Mouse (Mus musculus) forebrain, embryonic 13.5 days (tissue): ENCODE data around the gene Pla2g2c. TPM values are rescaled to one million over a fixed set of nuclear protein-coding genes. Genes with fewer than 3 reads are reported as not detected.

Experiments used
- ATAC-seq: fragments of 200-750 bp; cut with Nextera tagmentation; 2 replicates; pipeline ENCODE4 v1.8.0; 2017
- H3K27ac ChIP-seq: fragments of 300-500 bp; sonication (generic); 2 replicates; pipeline ENCODE4 v1.5.1; 2015; ENCODE audit warnings: inconsistent platforms, mild to moderate bottlenecking, moderate library complexity
- H3K27me3 ChIP-seq: fragments of 300-500 bp; sonication (generic); 2 replicates; pipeline ENCODE4 v1.6.1; 2015; ENCODE audit warnings: mild to moderate bottlenecking, inconsistent platforms
- H3K36me3 ChIP-seq: fragments of 300-500 bp; sonication (generic); 2 replicates; pipeline ENCODE4 v1.6.1; 2015; ENCODE audit warnings: mild to moderate bottlenecking, inconsistent platforms; ENCODE audit not compliant: poor library complexity, severe bottlenecking
- H3K4me1 ChIP-seq: fragments of 300-500 bp; sonication (generic); 2 replicates; pipeline ENCODE4 v1.6.1; 2015; ENCODE audit warnings: inconsistent platforms
- H3K4me2 ChIP-seq: fragments of 300-500 bp; sonication (generic); 2 replicates; pipeline ENCODE4 v1.6.1; 2015; ENCODE audit warnings: inconsistent platforms, mild to moderate bottlenecking, moderate library complexity
- H3K4me3 ChIP-seq: fragments of 300-500 bp; sonication (generic); 2 replicates; pipeline ENCODE4 v1.5.1; 2015; ENCODE audit warnings: mild to moderate bottlenecking, inconsistent platforms
- H3K9ac ChIP-seq: fragments of 300-500 bp; sonication (generic); 2 replicates; pipeline ENCODE4 v1.6.1; 2015; ENCODE audit warnings: mild to moderate bottlenecking, inconsistent platforms
- H3K9me3 ChIP-seq: fragments of 300-500 bp; sonication (generic); replicated peaks from 2 replicates; pipeline ENCODE4 v1.6.1; 2016; ENCODE audit warnings: inconsistent platforms
- WGBS: fragments of 180-500 bp; shearing (Covaris S2); methylation state at CpG from one replicate; pipeline ENCODE4 v1.1.7; 2015; 5-methylcytosine and 5-hydroxymethylcytosine counted together
- polyA plus RNA-seq: library from polyadenylated mRNA; unstranded; fragments of >200 nt; fragmentation: Nextera tagmentation; extraction: Ambion mirVana; gene quantifications from 2 replicates; pipeline ENCODE4 v1.2.1, GENCODE M21; 2015

Gene Pla2g2c
- polyA plus RNA-seq, 1 experiment from 2014 or later: 0.15 TPM

DNA sequence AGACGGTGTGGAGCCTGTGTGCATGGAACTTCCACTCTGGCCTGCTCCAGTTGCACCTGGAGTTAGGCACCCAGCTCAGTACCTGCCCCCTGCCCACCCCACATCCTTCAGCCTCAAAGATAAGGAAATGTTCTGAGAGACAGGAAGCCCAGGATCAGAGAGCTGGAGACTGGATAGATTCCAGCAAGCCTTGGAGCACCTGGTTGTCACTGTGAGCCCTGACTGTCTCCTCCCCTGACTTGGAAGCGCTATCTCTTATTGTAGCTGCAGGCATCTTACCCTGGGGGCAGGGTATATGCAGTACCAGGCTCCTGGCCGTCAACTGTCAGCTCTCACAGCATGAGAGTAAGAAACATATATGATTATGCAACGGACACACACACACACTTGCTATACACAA, 30.8 kb downstream of the Pla2g2c start:
- Histone ChIP-seq H3K27ac (no peak overlapping the region), H3K9ac (no peak overlapping the region), H3K36me3 (no peaks in the 10 kb centered on the region), H3K4me2 (no peak overlapping the region), H3K9me3 (no peaks in the 10 kb centered on the region), H3K4me3 (no peak overlapping the region), H3K4me1 (no peaks in the 10 kb centered on the region), H3K27me3 (0 out of 2 replicates have a peak, but pooled peaks cover 3% of the 10 kb centered on the region)
- no peak for ATAC-seq
- 63% methylated on average over 4 of the region's 4 CpGs for WGBS

DNA sequence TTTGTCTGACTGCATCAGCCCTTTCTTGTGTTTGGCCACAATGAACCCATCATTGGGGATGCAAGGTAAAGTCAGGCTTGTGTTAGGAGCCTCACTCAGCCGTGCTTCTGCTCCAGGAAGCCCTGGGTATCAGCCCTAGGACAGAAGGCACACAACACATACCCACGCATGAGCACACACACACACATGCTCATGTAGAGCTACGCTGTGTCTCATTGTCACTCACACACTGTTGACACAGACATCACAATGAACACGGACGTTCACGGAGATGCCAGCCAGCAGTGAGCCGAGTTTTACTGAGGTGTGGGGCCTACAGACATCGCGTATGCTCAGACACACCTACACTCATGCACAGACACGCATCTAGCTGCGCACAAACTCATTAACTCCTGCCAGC, 31.4 kb downstream of the Pla2g2c start:
- Histone ChIP-seq H3K4me2 (no peak overlapping the region), H3K36me3 (no peaks in the 10 kb centered on the region), H3K4me3 (no peak overlapping the region), H3K27ac (no peak overlapping the region), H3K9me3 (no peaks in the 10 kb centered on the region), H3K9ac (no peak overlapping the region), H3K4me1 (no peaks in the 10 kb centered on the region), H3K27me3 (no peaks in the 10 kb centered on the region)
- 84% methylated on average over 11 of the region's 11 CpGs for WGBS
- ATAC-seq: no peak

DNA sequence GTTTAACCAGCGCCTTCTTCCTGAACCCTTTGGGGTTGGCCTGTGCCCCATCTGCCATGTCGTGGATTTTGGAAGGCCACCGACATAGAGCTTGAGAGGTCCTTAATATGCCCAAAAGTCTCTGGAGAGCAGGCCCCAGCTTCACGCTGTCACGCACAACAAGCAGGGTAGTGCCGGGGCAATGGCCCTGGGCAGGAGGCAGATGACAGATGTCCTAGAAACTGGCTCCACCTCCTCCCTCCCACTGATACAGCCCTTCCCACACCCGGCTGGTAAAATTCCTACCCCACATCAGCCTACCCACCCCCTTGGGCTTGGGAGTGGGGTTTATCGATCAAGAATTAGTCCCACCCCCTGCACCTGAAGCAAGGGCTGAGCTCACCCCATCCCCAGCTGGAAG, 32.8 kb downstream of the Pla2g2c start, which contains the start of gene Pla2g2f:
TSS of gene Pla2g2f (minus strand) at position 211 of the 400 bp plus-strand sequence.
- no peak within 1 kb of the TSS for H3K27ac ChIP-seq
- 85% methylated on average over 8 of the region's 8 CpGs for WGBS
- no peak within 1 kb of the TSS for H3K4me2 ChIP-seq
- no peaks in the 10 kb centered on the region for H3K9me3 ChIP-seq
- no peak within 1 kb of the TSS for H3K9ac ChIP-seq
- no peak within 1 kb of the TSS for H3K4me3 ChIP-seq
- H3K27me3 ChIP-seq: no peaks in the 10 kb centered on the region
- H3K36me3 ChIP-seq: no peaks in the 10 kb centered on the region
- no peaks in the 10 kb centered on the region for H3K4me1 ChIP-seq
- ATAC-seq: no peak

DNA sequence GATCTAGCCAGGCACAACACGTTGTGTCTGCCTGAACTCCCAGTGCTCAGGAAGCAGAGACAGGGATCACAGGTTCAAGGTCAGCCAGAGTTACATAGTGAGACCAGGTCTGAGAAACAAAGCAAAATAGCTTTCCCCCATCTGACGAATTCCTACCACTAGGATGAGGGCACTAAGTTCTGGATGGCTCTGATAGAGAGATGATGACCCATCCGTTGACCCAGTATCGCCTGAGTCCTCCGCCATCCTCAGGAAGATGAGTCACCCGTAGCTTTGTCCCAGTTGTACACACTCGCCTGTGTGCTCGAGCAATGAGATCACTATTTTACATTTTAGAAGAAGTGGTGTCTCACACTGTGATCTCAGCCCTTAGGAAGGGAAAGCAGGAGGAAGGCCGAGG, 37.7 kb downstream of the Pla2g2c start:
- WGBS: 83% methylated on average over 9 of the region's 9 CpGs
- H3K27me3 ChIP-seq: no peaks in the 10 kb centered on the region

DNA sequence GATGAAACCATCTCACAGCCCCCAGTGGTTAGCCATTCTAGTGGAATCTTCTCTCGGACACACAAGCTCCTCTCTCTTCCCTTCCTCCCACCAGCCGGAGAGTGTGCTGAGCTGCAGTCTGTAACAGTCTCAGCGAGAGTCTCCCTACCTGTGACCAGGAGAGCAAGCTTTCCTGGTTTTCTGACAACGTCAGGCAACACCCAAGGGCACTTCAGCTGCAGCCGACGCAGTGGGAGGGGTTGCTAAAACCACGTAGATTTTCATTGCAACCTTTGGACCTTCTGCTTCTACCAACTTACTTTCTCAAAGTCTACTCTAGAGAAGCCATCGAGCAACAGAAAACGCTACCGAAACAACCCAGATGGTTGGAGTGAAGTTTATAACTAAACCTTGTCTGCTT, 47.4 kb downstream of the Pla2g2c start:
- no peak overlapping the region for H3K9ac ChIP-seq
- H3K9me3 ChIP-seq: no peaks in the 10 kb centered on the region
- no peaks in the 10 kb centered on the region for H3K36me3 ChIP-seq
- H3K4me2 ChIP-seq: no peak overlapping the region
- H3K27me3 ChIP-seq: no peaks in the 10 kb centered on the region
- H3K27ac ChIP-seq: no peak overlapping the region
- no peaks in the 10 kb centered on the region for H3K4me1 ChIP-seq
- H3K4me3 ChIP-seq: no peak overlapping the region
- ATAC-seq: no peak
- 90% methylated on average over 10 of the region's 10 CpGs for WGBS

More for the DNA sequence above, 37.7 kb downstream of the Pla2g2c start:
- Histone ChIP-seq H3K4me2 (no peak overlapping the region), H3K4me1 (no peaks in the 10 kb centered on the region), H3K27ac (no peak overlapping the region), H3K9ac (no peak overlapping the region), H3K4me3 (no peak overlapping the region), H3K36me3 (no peaks in the 10 kb centered on the region), H3K9me3 (no peaks in the 10 kb centered on the region)
- no peak for ATAC-seq

DNA sequence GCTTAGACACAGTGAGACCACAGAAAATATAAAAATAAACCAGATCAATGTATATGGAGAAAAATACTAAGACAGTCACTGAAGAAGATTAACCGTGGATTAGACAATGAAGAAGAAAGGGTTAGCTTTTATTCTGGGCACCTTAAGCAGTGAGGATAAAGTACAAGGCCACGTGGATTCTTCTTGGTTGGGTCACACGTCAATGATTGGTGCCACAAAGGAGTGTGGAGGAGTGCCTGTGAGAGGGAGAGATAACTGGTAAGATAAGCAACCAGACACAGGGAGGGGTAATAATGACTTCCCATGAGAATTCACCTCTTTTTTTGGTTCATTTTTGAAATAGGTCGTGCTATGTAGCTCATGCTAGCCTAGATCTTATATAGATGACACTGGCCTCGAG, 47.8 kb downstream of the Pla2g2c start:
- Histone ChIP-seq H3K36me3 (no peaks in the 10 kb centered on the region), H3K4me3 (no peak overlapping the region), H3K4me1 (no peaks in the 10 kb centered on the region), H3K27me3 (no peaks in the 10 kb centered on the region), H3K4me2 (no peak overlapping the region), H3K27ac (no peak overlapping the region), H3K9ac (no peak overlapping the region), H3K9me3 (no peaks in the 10 kb centered on the region)
- ATAC-seq: no peak
- WGBS: 82% methylated on average over 5 of the region's 5 CpGs

DNA sequence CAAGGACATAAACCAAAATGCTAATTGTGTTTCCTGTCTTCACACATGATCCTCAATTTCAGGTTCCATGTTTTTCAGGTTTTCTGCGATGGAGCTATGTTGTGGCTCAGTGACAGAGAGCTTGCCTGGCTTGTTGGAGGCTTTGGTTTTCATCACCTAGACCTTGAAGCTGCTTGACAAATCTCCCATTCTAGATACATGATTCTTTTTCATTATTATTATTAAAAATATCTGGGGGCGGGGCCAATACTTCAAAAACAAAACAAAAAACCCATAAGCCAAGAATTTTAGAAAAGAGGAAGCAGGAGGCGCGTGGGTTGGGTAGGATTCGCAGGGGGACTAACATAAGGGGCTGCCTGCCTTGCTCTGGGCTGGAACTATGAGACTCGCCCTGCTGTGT, 50.8 kb downstream of the Pla2g2c start, which contains the start of gene Pla2g2d:
TSS of gene Pla2g2d (plus strand) at position 301 of the 400 bp plus-strand sequence.
- Histone ChIP-seq H3K4me3 (no peak within 1 kb of the TSS), H3K4me1 (no peaks in the 10 kb centered on the region), H3K36me3 (no peaks in the 10 kb centered on the region), H3K27ac (no peak within 1 kb of the TSS), H3K4me2 (no peak within 1 kb of the TSS), H3K9ac (no peak within 1 kb of the TSS), H3K9me3 (no peaks in the 10 kb centered on the region), H3K27me3 (no peaks in the 10 kb centered on the region)
- 86% methylated on average over 6 of the region's 6 CpGs for WGBS
- no peak for ATAC-seq

DNA sequence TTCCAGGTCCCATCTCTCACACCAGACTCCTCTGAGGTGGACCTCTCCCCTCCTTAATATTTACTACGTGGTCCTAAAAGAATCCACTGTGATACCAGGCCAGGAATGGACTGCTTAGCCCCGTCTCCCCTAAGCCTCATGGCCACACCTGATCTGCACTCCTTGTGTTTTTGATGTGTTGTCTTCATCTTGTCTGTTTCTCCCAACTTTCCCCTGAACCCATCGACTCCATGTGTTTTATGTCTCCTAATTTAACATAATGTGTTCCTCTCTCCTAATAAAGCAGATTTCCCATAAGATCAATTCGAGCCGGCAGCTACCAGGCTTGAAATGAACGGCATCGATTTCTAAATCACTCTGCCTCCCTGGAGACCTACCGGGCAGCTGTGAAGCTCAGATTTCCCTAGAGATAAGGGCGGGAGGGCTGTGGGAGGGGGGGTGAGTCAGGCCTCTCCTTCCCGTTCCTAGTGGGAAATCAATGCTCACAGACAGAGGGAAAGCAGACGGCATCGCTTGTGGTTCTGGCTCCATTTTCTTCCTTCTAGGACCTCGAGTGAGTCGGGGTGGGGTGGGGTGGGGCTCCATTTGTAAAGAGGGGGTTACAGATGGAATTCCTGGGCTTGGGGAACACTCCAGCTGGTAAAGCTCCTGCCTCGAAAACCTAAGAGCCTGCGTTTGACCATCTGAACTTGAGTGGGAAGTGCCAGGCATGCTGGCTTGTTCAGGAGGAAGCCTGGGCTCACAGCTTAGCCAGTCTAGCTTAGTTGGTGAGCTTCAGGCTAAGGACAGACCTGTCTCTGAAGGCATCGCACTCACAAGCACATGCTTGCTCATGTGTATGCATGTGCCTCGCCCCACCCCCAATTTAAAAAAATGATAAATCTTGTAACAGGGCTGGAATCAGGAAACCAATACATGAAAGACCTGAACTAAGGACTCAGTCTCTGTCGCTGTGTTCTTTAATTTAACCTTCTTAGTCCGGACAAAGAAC, 53.1 kb downstream of the Pla2g2c start:
- WGBS: 49% methylated on average over 20 of the region's 20 CpGs
- Histone ChIP-seq H3K4me2 (no peak overlapping the region), H3K9ac (no peak overlapping the region), H3K9me3 (no peaks in the 10 kb centered on the region), H3K4me1 (no peaks in the 10 kb centered on the region), H3K27ac (no peak overlapping the region), H3K36me3 (no peaks in the 10 kb centered on the region), H3K27me3 (no peaks in the 10 kb centered on the region), H3K4me3 (no peak overlapping the region)
- no peak for ATAC-seq

DNA sequence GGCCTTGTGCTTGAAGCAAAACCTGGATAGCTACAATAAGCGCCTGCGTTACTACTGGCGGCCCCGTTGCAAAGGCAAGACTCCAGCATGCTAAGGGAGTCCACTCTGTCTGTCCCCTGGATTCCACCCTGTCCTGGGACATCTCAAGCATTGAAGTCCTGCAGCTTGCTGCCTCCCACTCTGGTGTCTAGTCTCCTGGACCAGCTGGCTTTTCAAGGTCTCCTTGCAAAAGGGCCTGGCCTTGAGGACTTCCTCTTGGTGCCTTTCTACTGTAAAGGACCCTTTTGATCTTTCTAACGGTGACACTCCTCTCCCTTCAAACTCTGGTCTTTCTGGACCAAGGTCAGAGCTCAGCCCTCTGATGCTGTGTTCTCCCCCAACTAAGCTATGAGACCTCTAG, 55.7 kb downstream of the Pla2g2c start:
- no peak overlapping the region for H3K27ac ChIP-seq
- H3K27me3 ChIP-seq: no peaks in the 10 kb centered on the region
- no peaks in the 10 kb centered on the region for H3K4me1 ChIP-seq
- H3K4me3 ChIP-seq: no peak overlapping the region
- no peak overlapping the region for H3K9ac ChIP-seq
- H3K36me3 ChIP-seq: no peaks in the 10 kb centered on the region
- H3K4me2 ChIP-seq: no peak overlapping the region
- H3K9me3 ChIP-seq: no peaks in the 10 kb centered on the region
- ATAC-seq: no peak
- 94% methylated on average over 5 of the region's 5 CpGs for WGBS

DNA sequence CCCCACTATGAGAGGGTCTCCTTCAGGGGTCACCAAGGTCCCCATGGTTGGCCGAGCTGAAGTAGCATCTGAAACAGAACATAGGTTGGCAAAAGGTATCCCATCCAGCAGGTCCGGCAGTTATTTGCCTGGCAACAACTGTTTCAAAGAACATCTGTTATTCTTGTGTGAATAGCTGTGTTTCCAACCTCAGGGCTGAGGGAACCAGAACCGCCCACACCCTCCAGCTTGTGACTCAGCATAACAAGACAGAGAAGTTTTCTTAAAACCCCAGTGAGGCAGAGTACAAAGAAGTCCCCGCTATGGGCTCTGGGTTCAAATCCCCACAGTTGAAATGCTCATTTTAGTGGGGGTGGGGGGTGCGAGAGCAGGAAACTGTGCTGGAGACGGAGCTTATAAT, 57.5 kb downstream of the Pla2g2c start:
- H3K9me3 ChIP-seq: no peaks in the 10 kb centered on the region
- H3K4me1 ChIP-seq: no peaks in the 10 kb centered on the region
- ATAC-seq: no peak
- no peaks in the 10 kb centered on the region for H3K27me3 ChIP-seq
- no peak overlapping the region for H3K9ac ChIP-seq
- no peaks in the 10 kb centered on the region for H3K36me3 ChIP-seq
- no peak overlapping the region for H3K4me3 ChIP-seq
- 83% methylated on average over 6 of the region's 6 CpGs for WGBS
- H3K27ac ChIP-seq: no peak overlapping the region
- H3K4me2 ChIP-seq: no peak overlapping the region

DNA sequence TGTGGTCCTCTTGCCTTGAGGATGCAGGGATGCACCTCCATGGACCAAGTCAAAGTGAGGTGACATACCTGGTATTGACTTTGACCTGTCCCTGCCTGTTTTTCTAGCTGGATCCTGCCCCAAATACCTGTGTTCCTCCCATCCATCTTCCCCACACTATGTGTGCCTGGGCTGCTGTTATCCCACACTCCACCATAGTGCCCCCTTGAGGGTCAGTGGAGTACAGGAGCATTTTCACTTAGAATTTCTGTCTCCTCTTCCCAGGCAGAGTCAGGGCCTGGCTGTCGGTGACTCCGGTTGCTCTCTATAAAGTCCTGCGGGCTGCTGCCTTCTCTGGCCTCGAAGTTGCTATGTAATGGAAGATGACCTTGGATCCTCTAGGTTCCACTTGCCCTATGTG, 61.1 kb downstream of the Pla2g2c start:
- Histone ChIP-seq H3K4me3 (no peak overlapping the region), H3K9ac (no peak overlapping the region), H3K9me3 (no peaks in the 10 kb centered on the region), H3K36me3 (no peaks in the 10 kb centered on the region), H3K4me1 (no peaks in the 10 kb centered on the region), H3K4me2 (no peak overlapping the region), H3K27ac (no peak overlapping the region), H3K27me3 (no peaks in the 10 kb centered on the region)
- 61% methylated on average over 4 of the region's 4 CpGs for WGBS
- ATAC-seq: no peak

DNA sequence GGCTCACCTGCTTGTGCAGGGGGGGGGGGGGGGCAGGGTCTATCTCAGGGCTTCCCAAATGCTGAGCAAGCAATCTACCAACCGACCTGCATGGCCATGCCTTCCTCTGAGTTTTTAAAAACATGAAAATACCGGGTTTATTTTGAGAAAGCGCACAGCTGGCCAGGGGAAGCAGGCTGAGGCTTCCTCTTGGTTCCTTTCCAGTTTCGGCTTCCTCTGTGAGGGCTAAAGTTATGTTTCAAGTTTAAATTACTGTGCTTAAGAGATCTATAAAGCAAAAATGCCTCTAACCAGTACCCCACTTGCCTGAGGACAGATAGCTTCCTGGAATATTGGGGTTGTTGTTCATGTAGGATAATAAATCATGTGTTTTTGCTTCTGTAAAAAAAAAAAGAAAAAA, 61.5 kb downstream of the Pla2g2c start:
- H3K4me3 ChIP-seq: no peak overlapping the region
- H3K36me3 ChIP-seq: no peaks in the 10 kb centered on the region
- H3K4me2 ChIP-seq: no peak overlapping the region
- no peak overlapping the region for H3K27ac ChIP-seq
- no peaks in the 10 kb centered on the region for H3K9me3 ChIP-seq
- H3K9ac ChIP-seq: no peak overlapping the region
- no peaks in the 10 kb centered on the region for H3K27me3 ChIP-seq
- H3K4me1 ChIP-seq: no peaks in the 10 kb centered on the region
- 79% methylated on average over 4 of the region's 4 CpGs for WGBS
- ATAC-seq: no peak
